Mouse (Mus musculus) embryo, embryonic 10.5 days (tissue): ENCODE measurements around the gene Eid2.
"Not testable (repeated sequence)": the region's sequence is repeated elsewhere in the genome, so short reads cannot be mapped to it uniquely, and the experiment has no call there.

ENCODE experiments used
- DNase-seq: peaks from one replicate; pipeline ENCODE4 v3.0.0-alpha.2; 2015; ENCODE audit warnings: low spot score

Eid2 gene

GRCm38 (mm10) chr7:28267129-28268041 is at the start of gene Eid2:
Gene Eid2, plus strand, starts transcription at chr7:28267881.
- DNase-seq: peak; percentile 92

DNA sequence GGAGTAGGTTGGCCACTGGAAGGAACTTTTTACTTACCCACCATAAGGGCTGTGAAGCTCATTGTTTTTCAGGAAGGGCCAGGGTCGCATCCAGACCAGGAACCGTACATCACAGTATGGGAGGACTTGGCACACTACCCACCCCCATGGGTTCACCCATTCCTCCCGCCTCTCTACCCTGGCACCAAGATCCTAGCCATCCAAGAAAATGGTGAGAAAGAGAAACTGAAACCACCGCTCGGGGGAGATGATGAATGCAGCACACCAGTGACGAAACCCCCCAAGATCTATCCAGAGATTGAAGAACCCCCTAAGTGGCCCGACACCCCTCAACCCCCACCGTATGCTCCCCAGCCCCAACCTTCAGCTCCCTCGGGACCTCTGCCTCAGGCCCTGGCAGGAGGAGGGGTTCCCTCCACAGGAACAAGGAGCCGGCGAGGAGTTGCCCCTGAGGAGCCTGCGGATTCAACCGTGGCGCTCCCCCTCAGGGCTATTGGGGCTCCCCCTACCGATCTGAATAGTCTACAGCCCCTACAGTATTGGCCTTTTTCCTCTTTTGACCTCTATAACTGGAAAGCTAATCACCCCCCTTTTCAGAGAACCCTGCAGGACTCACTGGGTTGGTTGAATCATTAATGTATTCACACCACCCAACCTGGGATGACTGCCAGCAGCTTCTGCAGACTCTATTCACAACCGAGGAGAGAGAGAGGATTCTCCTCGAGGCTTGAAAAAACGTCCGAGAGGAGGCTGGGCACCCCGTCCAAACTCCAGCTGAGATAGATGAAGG is 48.5 kb upstream of the Eid2 start:
- not testable (repeated sequence) for DNase-seq

DNA sequence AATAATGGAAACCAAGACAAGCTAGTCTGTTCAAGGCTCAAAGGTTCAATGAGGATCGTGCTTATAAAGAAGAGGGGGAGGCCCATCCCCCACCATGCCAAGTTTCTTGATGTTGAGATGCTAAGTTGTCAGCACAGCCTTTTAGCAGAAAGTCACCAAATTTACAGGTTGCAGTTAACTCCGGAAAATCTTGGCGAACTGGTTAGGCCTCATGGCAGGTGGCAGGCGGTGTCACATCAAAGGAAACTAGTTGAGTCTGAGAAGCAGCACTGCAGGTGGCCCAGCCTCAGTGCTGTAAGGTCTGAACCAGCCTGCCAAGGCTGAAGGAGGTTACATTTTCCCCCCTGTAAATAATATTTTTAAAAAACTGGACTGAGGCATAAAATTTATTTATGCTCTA is 40.8 kb upstream of the Eid2 start:
- not testable (repeated sequence) for DNase-seq

DNA sequence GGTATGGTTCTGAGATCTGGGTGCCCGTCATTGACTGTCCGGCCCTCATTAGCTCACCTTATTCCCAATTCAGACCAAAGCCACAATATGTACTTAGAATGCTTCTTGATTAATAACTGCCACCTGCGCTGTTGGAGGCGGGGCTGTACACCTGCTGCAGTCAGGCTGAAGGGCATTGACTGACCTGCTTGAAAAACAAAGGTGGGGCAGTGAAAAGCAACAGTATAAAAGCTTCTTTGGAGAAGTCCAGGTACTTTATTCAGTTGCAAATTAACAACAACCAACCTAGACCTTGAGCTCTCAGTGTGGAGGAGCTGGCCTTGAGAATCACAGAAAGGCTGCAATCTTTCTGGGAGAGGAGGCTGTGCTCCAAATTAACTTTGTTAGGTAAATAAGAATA is 40.3 kb upstream of the Eid2 start:
- DNase-seq: not testable (repeated sequence)

DNA sequence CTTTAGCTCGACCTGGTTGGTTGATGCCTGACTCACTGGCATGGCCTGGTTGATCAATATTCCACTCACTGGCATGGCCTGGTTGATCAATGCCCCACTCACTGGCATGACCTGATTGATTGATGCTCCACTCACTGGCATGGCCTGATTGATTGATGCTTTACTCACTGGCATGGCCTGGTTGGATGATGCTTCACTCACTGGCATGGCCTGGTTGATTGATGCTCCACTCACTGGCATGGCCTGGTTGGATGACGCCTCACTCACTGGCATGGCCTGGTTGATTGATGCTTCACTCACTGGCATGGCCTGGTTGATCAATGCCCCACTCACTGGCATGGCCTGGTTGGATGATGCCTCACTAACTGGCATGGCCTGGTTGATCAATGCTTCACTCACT is 23.7 kb upstream of the Eid2 start:
- DNase-seq: not testable (repeated sequence)

DNA sequence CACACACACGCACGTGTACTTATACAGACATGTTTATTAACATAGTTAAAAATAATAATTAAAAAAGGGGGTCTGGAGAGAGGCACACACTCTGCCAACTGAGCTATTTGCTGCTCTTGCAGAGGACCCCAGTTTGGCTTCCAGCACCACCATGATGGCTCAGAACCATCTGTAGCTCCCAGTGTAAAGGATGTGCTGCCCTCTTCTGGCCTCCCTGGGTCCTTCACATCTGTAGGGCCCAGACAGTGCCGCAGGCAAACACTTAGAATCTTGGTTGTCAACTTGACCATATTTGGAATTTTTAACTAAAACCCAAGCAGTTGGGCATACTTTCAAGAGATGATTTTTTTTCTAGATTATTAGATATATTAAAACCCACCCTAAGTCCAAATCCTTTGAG is 18.7 kb upstream of the Eid2 start:
- no peak for DNase-seq

- DNase-seq: no peak
Measured at GRCm38 (mm10) chr7:28251976-28252375, 15.7 kb upstream of the Eid2 start.

DNA sequence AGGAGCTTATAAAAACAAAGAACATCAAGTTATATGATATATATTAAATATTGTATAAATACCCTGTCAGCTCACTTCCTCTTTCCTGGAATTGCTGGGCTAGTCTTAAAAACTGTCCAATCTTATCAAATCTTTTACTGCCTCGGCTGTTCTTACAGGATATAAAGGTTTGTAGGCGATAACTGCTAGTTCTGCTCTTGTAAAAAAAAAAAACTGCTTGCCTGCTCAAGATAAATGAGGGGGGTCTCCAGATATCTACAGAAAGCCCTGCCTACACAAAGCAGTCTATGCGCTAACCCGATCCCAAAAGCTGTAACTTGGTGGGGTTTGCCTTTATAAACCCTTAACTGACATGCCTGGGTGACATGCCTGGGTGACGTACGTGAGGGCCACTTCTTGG is 13.1 kb upstream of the Eid2 start:
- DNase-seq: no peak

GRCm38 (mm10) chr7:28255476-28255875 is 12.2 kb upstream of the Eid2 start:
- DNase-seq: peak; percentile 14

- DNase-seq: no peak
Measured at GRCm38 (mm10) chr7:28262861-28263260, 4.8 kb upstream of the Eid2 start.

GRCm38 (mm10) chr7:28263786-28264185 is 3.9 kb upstream of the Eid2 start:
- DNase-seq: peak; percentile 89

- no peak for DNase-seq
Measured at GRCm38 (mm10) chr7:28265391-28265790, 2.3 kb upstream of the Eid2 start.

DNA sequence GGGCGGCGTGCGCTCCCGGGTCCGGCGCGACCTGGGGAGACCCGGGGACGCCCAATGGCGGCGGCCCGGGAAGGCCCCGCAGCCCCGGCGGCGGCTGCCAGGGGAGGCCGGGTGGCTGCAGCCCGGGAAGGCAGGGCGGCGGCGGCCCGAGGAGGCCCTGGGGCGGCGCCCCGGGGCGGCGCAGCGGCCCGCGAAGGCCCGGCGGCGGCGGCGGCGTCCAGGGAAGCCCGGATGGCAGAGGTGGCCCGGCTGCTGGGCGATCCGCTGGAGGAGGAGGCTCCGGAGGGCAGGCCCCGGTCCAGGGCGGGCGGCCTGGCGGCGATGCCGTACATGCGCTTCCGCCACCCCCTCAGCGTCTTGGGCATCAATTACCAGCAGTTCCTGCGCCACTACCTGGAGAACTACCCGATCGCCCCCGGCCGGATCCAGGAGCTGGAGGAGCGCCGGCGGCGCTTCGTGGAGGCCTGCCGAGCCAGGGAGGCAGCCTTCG is 406 bp downstream of the Eid2 start:
- DNase-seq: peak; percentile 65

GRCm38 (mm10) chr7:28268576-28268975 is 895 bp downstream of the Eid2 start:
- DNase-seq: no peak

- no peak for DNase-seq
Measured at GRCm38 (mm10) chr7:28269355-28269754, 1.7 kb downstream of the Eid2 start.

- no peak for DNase-seq
Measured at GRCm38 (mm10) chr7:28271761-28272160, 4.1 kb downstream of the Eid2 start.

DNA sequence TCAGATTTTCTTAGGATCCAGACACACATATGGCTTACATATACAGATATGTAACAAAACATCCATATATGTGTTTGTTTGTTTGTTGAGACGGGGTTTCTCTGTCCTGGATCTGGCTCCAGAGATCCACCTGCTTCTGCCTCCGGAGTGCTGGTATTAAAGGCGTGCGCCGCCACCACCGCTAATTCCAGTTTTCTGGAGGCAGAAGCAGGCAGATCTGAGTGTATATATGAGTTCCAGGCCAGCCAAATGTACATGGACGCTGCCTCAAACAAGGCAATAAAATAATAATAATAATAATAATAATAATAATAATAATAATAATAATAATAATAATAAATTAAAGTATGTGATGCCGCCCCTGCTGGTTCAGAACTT is 9.5 kb downstream of the Eid2 start:
- DNase-seq: no peak

DNA sequence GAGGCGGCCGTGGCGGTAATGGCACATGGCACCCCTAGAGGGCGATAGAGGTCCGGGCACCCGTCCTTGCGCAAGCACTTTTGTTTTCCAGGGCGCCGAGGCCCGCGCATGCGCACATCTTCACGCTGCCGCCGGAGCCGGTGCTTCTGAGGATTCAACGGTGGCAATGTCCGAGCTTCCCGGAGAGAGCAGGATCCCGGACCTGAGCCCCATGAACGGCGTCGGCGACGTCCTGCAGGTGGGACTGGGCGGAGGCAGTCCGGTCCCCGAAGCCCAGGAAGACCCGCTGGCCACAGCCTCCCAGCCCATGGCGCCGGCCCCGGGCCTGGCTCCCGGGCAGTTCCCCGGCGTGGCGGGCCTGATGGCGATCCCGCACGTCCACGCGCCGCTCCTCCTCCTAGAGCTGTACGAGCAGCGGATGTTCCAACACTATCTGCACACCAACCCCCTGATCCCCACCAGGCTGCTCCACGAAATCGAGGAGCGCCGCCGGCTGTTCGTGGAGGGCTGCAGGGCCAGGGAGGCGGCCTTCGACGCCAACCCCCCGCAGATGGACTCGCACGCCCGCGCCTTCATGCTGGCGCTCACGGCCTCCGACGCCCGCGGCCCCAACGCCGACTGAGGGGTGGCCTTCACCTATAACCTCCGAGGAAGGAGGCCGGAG is 10.1 kb downstream of the Eid2 start, which contains the start of gene Eid2b:
TSS of gene Eid2b (plus strand) at position 125 of the 664 bp plus-strand sequence.
- DNase-seq: peak; percentile 95

GRCm38 (mm10) chr7:28278279-28278652 is 10.6 kb downstream of the Eid2 start:
- no peak for DNase-seq

DNA sequence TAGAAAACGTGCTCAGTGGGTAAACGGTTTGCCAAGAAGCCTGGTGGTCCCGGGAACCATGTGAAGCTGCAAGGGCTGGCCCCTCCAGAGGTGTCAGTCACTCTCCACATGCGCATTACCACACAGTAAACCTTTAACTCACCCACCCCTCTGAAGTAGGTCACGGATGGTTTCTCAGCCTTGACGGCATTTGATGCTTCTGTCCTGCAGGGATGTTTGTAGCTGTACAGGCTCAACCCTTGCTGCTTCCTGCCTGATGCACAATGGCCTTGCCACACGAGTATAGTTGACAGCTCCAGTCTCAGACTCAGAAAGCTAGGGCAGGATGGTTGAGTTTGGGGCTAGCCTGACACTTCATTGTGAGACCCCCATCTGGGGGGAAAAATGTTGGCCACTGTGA is 12.9 kb downstream of the Eid2 start:
- DNase-seq: no peak

DNA sequence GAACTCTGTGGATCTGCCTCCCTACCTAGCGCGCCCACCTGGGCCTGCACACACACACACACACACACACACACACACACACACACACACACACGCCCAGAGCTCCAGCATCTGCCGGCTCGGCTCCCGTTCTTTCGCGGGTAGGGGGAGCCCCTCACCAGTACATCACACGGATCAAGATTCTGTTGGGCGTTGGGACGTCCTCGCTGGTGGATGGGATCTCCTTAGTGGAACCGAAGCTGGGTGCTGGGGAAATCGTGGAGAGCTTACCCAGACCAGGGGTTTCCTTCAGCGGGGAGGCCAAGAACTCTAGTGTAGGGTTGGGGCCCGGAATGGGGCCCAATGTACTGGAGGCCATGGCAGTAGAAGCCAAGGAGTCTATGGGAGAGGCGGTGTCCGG is 22.5 kb downstream of the Eid2 start:
- DNase-seq: peak; percentile 53
